Mouse (Mus musculus): ENCODE results near the gene Lrrc56. TPM values are rescaled to one million over a fixed set of nuclear protein-coding genes. Genes with fewer than 3 reads are reported as not detected.
A peak's percentile ranks its signal among the peaks of the same experiment; 100 is the strongest.

The Lrrc56 gene
- polyA plus RNA-seq, 1 experiment from 2014 or later = 12.1 TPM

GRCm38 (mm10) chr7:141210606-141211131 is 16.7 kb downstream of the Lrrc56 start:
- Histone ChIP-seq H3K27ac (no peak overlapping the region), H3K9me3 (no peaks in the 10 kb centered on the region), H3K36me3 (no peaks in the 10 kb centered on the region), H3K4me3 (no peak overlapping the region), H3K4me1 (peaks cover 6% of the 10 kb centered on the region; the same call in 1 of the 2 replicates), H3K9ac (no peak overlapping the region), H3K27me3 (no peaks in the 10 kb centered on the region), H3K4me2 (replicated peaks) (no peak overlapping the region)
- no peak for ATAC-seq (ENCODE audit: insufficient number of reproducible peaks, insufficient read depth, low FRiP score, low TSS enrichment)
- WGBS = 85% methylated on average over 14 of the region's 14 CpGs

DNA sequence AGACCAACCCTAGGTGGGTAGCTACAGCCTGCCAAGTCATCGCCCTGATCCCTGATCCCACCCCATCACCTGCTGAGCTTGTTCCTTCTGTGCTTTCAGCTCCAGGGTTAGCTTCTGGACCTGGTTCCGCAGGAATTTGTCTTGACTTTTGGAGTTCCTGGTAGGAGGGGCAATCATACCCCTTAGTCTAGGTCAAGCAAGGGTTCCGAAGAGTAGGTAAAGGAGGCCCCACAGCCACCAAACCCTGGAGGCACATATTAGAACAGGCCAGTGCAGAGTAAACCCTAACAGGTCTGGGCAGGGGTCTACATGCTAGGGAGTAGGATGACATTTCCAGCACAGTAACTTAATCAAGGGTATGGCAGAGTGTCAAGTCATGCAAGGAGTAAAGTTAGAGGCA is 19.2 kb downstream of the Lrrc56 start:
- Histone ChIP-seq H3K9me3 (no peaks in the 10 kb centered on the region), H3K27me3 (no peaks in the 10 kb centered on the region), H3K4me2 (replicated peaks) (no peak overlapping the region), H3K36me3 (peaks cover 11% of the 10 kb centered on the region; the same call in 1 of the 2 replicates), H3K9ac (no peak overlapping the region), H3K4me3 (no peak overlapping the region), H3K27ac (no peak overlapping the region), H3K4me1 (peaks cover 19% of the 10 kb centered on the region)
- 77% methylated on average over 3 of the region's 3 CpGs for WGBS
- ATAC-seq (ENCODE audit: insufficient number of reproducible peaks, insufficient read depth, low FRiP score, low TSS enrichment) = no peak

DNA sequence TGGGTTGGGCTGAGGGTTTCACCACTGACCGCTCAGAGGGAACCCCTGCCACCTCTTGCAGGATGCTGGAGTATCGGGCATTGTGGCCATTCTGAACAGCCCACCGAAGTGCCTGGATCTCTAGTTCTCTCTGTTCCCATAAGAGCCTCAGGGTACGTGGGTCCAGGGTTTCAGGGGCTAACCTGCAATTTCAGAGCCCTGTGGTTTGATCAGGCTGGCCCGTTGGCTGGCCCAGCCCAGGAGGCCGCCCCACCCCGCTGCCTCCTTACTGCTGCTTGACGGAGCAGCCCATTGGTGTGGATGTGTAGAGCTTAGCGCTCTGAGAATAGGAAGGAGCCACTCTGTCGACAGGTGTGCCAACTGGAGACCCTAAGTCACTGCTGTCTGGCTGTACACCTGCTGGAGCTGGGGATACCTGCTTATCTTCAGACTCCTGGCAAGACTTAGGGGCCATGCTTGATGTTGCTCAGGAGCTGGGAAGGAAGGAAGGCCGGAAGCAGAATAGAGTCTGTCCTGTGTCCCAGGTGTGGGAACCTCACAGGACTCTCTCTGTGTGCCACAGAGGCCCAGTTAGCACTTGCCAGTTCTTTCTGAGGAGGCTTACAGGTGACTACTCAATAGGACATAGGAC is 19.8 kb downstream of the Lrrc56 start, which contains the start of gene Lmntd2:
TSS of gene Lmntd2 (minus strand) at position 476 of the 631 bp plus-strand sequence.
- Histone ChIP-seq H3K36me3 (peaks cover 12% of the 10 kb centered on the region; the same call in 1 of the 2 replicates), H3K9ac (peak within 1 kb of the TSS; percentile 72), H3K4me2 (replicated peaks) (peak within 1 kb of the TSS; percentile 89), H3K9me3 (no peaks in the 10 kb centered on the region), H3K27me3 (no peaks in the 10 kb centered on the region), H3K4me1 (peaks cover 19% of the 10 kb centered on the region), H3K27ac (peak within 1 kb of the TSS; percentile 94), H3K4me3 (peak within 1 kb of the TSS; percentile 68)
- ATAC-seq (ENCODE audit: insufficient number of reproducible peaks, insufficient read depth, low FRiP score, low TSS enrichment) = no peak
- WGBS = 92% methylated on average over 11 of the region's 11 CpGs

GRCm38 (mm10) chr7:141214310-141214709 is 20.4 kb downstream of the Lrrc56 start:
- Histone ChIP-seq H3K4me3 (no peak overlapping the region), H3K9me3 (no peaks in the 10 kb centered on the region), H3K27me3 (no peaks in the 10 kb centered on the region), H3K9ac (peak overlapping the region; percentile 72; the same call in 1 of the 2 replicates), H3K27ac (peak overlapping the region; percentile 94), H3K4me2 (replicated peaks) (no peak overlapping the region; the same call in 1 of the 2 replicates), H3K36me3 (peaks cover 12% of the 10 kb centered on the region; the same call in 1 of the 2 replicates), H3K4me1 (peaks cover 19% of the 10 kb centered on the region)
- 68% methylated on average over 3 of the region's 3 CpGs for WGBS
- no peak for ATAC-seq (ENCODE audit: insufficient number of reproducible peaks, insufficient read depth, low FRiP score, low TSS enrichment)

DNA sequence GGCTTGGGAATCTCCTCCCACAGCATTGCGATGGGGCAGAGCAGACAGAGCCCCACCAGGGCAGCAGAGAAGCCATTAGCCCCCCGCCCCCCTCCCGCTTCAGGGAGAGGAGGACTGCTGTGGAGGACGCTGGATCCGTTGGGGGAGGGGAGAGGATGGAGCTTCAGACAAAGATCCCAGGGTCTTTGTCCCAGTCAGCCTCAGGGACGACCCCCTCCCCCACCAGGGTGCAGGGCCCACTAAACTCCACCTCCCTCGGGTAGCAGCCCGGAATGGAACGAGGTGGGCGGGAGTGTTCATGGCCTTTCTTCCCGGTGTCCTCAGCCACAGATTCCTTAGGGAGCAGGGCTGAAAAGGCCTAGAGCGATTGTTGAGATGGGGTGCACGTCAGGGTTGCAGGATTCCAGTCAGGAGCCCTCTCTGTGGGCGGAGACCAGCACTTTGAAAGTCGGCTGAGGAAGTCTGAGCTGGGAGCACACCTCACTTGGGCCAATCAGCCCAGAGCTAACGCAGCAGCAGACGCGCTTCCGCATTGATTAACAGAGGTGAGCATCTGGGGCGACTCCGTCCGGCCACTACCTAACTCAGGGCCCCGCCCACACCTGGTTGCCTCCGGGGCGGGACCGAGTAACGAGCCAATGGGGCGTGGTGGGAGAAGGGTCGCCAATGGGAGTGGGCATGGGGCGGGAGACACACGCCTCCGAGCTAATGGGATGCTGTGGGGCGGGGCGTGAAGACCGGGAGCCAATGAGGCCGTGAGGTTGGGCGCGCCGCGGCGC is 21.3 kb downstream of the Lrrc56 start, which contains the start of gene Rassf7:
TSS of gene Rassf7 (plus strand) at position 760 of the 779 bp plus-strand sequence.
- peak within 1 kb of the TSS; percentile 94 for H3K27ac ChIP-seq
- 1% methylated on average over 41 of the region's 41 CpGs for WGBS
- H3K4me3 ChIP-seq = peak within 1 kb of the TSS; percentile 68
- no peaks in the 10 kb centered on the region for H3K27me3 ChIP-seq
- ATAC-seq (ENCODE audit: insufficient number of reproducible peaks, insufficient read depth, low FRiP score, low TSS enrichment) = peak; percentile 90
- H3K9ac ChIP-seq = peak within 1 kb of the TSS; percentile 72
- H3K36me3 ChIP-seq = peaks cover 15% of the 10 kb centered on the region
- H3K9me3 ChIP-seq = no peaks in the 10 kb centered on the region
- H3K4me1 ChIP-seq = peaks cover 20% of the 10 kb centered on the region
- peak within 1 kb of the TSS; percentile 89 for H3K4me2 ChIP-seq (replicated peaks)

- Histone ChIP-seq H3K4me3 (peak overlapping the region; percentile 68), H3K27ac (peak overlapping the region; percentile 94), H3K4me1 (peaks cover 28% of the 10 kb centered on the region), H3K9ac (peak overlapping the region; percentile 62), H3K27me3 (no peaks in the 10 kb centered on the region), H3K4me2 (replicated peaks) (peak overlapping the region; percentile 89), H3K9me3 (no peaks in the 10 kb centered on the region), H3K36me3 (peaks cover 15% of the 10 kb centered on the region)
- under 1% methylated on average over 42 of the region's 42 CpGs for WGBS
- peak; percentile 69 for ATAC-seq (ENCODE audit: insufficient number of reproducible peaks, insufficient read depth, low FRiP score, low TSS enrichment)
Observed at GRCm38 (mm10) chr7:141215880-141216733, 22.1 kb downstream of the Lrrc56 start.

- Histone ChIP-seq H3K27me3 (no peaks in the 10 kb centered on the region), H3K27ac (no peak overlapping the region), H3K36me3 (peaks cover 15% of the 10 kb centered on the region), H3K9me3 (no peaks in the 10 kb centered on the region), H3K4me2 (replicated peaks) (peak overlapping the region; percentile 89), H3K4me1 (peaks cover 31% of the 10 kb centered on the region), H3K9ac (no peak overlapping the region), H3K4me3 (peak overlapping the region; percentile 68)
- WGBS = 89% methylated on average over 11 of the region's 11 CpGs
- ATAC-seq (ENCODE audit: insufficient number of reproducible peaks, insufficient read depth, low FRiP score, low TSS enrichment) = no peak
Observed at GRCm38 (mm10) chr7:141216894-141217293, 22.9 kb downstream of the Lrrc56 start.

DNA sequence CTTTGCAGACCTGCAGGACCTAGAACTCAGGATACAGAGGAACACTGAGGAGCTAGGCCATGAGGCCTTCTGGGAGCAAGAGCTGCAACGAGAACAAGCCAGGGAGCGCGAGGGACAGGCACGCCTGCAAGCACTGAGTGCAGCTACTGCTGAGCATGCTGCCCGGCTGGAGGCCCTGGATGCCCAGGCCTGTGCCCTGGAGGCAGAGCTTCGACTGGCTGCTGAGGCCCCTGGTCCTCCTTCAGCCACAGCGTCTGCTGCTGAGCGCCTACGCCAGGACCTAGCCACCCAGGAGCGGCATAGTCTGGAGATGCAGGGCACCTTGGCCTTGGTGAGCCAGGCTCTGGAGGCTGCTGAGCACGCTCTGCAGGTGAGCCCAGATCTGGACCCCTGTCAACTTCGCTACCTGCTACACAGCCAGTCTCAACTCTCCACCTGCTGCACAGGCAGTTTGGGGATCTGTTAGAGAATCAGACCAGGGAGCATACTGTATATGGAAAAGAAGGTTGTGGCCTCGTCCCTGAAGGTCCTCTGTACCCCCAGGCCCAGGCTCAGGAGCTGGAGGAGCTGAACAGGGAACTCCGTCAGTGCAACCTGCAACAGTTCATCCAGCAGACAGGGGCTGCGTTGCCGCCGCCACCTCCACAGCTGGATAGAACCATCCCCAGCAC is 23.5 kb downstream of the Lrrc56 start:
- H3K27me3 ChIP-seq = no peaks in the 10 kb centered on the region
- no peak overlapping the region for H3K4me3 ChIP-seq
- H3K4me2 ChIP-seq (replicated peaks) = no peak overlapping the region
- WGBS = 89% methylated on average over 17 of the region's 17 CpGs
- no peak for ATAC-seq (ENCODE audit: insufficient number of reproducible peaks, insufficient read depth, low FRiP score, low TSS enrichment)
- no peak overlapping the region for H3K9ac ChIP-seq
- H3K27ac ChIP-seq = no peak overlapping the region
- H3K4me1 ChIP-seq = peaks cover 35% of the 10 kb centered on the region
- H3K9me3 ChIP-seq = no peaks in the 10 kb centered on the region
- peaks cover 15% of the 10 kb centered on the region for H3K36me3 ChIP-seq

- H3K4me1 ChIP-seq = peaks cover 40% of the 10 kb centered on the region
- H3K9me3 ChIP-seq = no peaks in the 10 kb centered on the region
- no peak overlapping the region for H3K27ac ChIP-seq
- ATAC-seq (ENCODE audit: insufficient number of reproducible peaks, insufficient read depth, low FRiP score, low TSS enrichment) = no peak
- H3K36me3 ChIP-seq = peaks cover 15% of the 10 kb centered on the region
- no peak overlapping the region for H3K4me2 ChIP-seq (replicated peaks)
- H3K27me3 ChIP-seq = no peaks in the 10 kb centered on the region
- H3K4me3 ChIP-seq = no peak overlapping the region
- 85% methylated on average over 3 of the region's 3 CpGs for WGBS
- H3K9ac ChIP-seq = no peak overlapping the region
Observed at GRCm38 (mm10) chr7:141218141-141218540, 24.2 kb downstream of the Lrrc56 start.

DNA sequence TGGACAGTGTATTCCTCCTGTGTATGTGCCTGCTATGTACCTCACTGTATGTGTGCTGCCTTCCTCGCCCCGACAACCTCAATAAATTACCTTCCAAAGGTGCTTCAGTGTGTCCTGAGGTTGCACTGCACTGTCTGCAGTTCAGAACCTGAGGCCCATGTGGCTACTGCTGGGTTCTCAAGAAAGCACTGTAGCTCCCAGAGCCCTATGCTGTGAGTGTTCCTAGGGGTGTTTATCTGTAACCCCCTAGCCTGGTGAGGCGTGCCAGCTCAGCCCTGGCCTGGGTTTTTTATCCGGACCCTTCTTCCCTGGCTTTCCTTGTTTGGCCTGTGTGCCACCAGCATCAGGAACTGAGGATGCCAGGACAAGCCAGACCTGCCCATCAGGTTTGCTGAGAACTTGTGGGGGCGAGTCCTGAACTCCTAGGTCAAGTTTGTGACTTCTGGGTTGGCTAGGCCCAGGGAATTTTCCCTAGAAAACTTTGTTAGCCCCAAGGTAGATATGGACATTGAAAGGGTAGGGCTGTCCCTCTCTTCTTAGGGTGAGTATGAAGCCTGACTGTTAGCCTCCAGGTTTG is 24.7 kb downstream of the Lrrc56 start:
- H3K4me1 ChIP-seq = peaks cover 40% of the 10 kb centered on the region
- H3K27me3 ChIP-seq = no peaks in the 10 kb centered on the region
- no peak overlapping the region for H3K4me2 ChIP-seq (replicated peaks)
- no peak overlapping the region for H3K27ac ChIP-seq
- H3K4me3 ChIP-seq = no peak overlapping the region
- peaks cover 15% of the 10 kb centered on the region for H3K36me3 ChIP-seq
- H3K9me3 ChIP-seq = no peaks in the 10 kb centered on the region
- no peak overlapping the region for H3K9ac ChIP-seq
- WGBS = 79% methylated on average over 5 of the region's 5 CpGs
- no peak for ATAC-seq (ENCODE audit: insufficient number of reproducible peaks, insufficient read depth, low FRiP score, low TSS enrichment)

Measured in embryonic facial prominence, embryonic 12.5 days (tissue).